In the genomic region with DNA sequence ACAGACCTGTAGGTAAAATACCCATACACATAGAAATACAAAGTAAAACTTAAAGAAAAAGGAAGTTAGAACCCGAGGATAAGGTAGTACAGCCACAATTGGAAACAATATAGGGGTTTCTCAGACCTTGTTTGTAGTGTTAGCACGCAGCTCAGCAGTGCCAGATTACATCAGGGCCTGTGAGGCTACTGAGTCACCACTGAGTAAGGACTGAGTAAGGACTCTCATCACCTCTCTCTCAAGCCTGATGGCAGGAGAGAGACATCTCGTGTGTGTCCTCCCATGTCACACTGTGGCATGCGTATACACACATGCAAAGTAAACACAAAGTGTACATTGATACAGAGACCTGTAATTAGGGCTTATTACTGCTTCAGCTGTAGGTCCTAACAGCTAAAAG, we compare ENCODE assay signal across 20 mouse cellular contexts.
"Had no signal": no experiment of that assay in that cellular context is flagged by ENCODE, and none has a peak within 500 bp of the region (broad histone marks: within the 10 kb centered on the region; RNA-seq: fewer than 3 reads in every experiment).

No protein-coding gene starts in this region.

- H3K4me1 ChIP-seq: kidney, embryonic 15.5 days; limb, embryonic 10.5 days; liver, embryonic 12.5 days had no signal

- DNase-seq: kidney, adult 2 months; kidney, postnatal 10 days; kidney, postnatal 36 days; liver; lung, adult 18-20 months; lung, postnatal 10 days; lung, postnatal 36 days; midbrain, embryonic 14.5 days; right cerebral cortex, adult 18-20 months; right cerebral cortex, postnatal 25 days; spleen, adult 18-20 months; thymus, adult 18-20 months; thymus, postnatal 36 days had no signal

- H3K4me3 ChIP-seq: kidney, embryonic 15.5 days; limb, embryonic 10.5 days; limb, embryonic 13.5 days; liver, embryonic 12.5 days; liver, embryonic 15.5 days; lung, embryonic 15.5 days; megakaryocyte, embryonic 14.5 days had no signal

- H3K27ac ChIP-seq: kidney, embryonic 15.5 days; limb, embryonic 10.5 days; limb, embryonic 13.5 days; liver, embryonic 12.5 days; liver, embryonic 15.5 days; lung, embryonic 15.5 days had no signal

- H3K9me3 ChIP-seq: kidney, embryonic 15.5 days; limb, embryonic 10.5 days; limb, embryonic 13.5 days; liver, embryonic 12.5 days; liver, embryonic 15.5 days; lung, embryonic 15.5 days; megakaryocyte, embryonic 14.5 days had no signal

- ATAC-seq: liver, embryonic 12.5 days had no signal

- H3K9ac ChIP-seq: kidney, embryonic 15.5 days; limb, embryonic 13.5 days; liver, embryonic 12.5 days; liver, embryonic 15.5 days; lung, embryonic 15.5 days had no signal

- H3K36me3 ChIP-seq: liver, embryonic 15.5 days; lung, embryonic 15.5 days had no signal

- H3K27me3 ChIP-seq: kidney, embryonic 15.5 days; limb, embryonic 13.5 days; liver, embryonic 12.5 days; liver, embryonic 15.5 days; lung, embryonic 15.5 days; megakaryocyte, embryonic 14.5 days had no signal
